In genomic region chr2:136231228-136231627, GRCm38 (mm10) we compare ENCODE assay signal across 26 mouse cellular contexts.
"Had no signal": no experiment of that assay in that cellular context is flagged by ENCODE, and none has a peak within 500 bp of the region (broad histone marks: within the 10 kb centered on the region; RNA-seq: fewer than 3 reads in every experiment).

No protein-coding gene starts in this region.

- H3K4me1 ChIP-seq: forebrain, embryonic 15.5 days; heart, embryonic 13.5 days; heart, embryonic 15.5 days; hindbrain, embryonic 12.5 days; limb, embryonic 13.5 days; limb, embryonic 15.5 days; liver, embryonic 12.5 days had no signal

- ATAC-seq: forebrain, embryonic 15.5 days; forebrain, postnatal 0 days; hindbrain, postnatal 0 days; intestine, embryonic 16.5 days; liver, embryonic 12.5 days had no signal

- H3K4me2 ChIP-seq: forebrain, embryonic 15.5 days; heart, embryonic 11.5 days; heart, embryonic 13.5 days; heart, embryonic 15.5 days; hindbrain, embryonic 12.5 days; limb, embryonic 13.5 days; limb, embryonic 15.5 days; liver, embryonic 12.5 days had no signal

- DNase-seq: forebrain, postnatal 0 days; gastrocnemius, postnatal 14 days; gastrocnemius, postnatal 36 days; heart, adult 11 months; heart, adult 2 months; heart, postnatal 14 days; heart, postnatal 36 days; kidney, adult 11 months; kidney, adult 2 months; kidney, adult 9 months; kidney, postnatal 10 days; kidney, postnatal 36 days; layer of hippocampus, adult 9-11 months; layer of hippocampus, postnatal 36 days; left cerebral cortex, postnatal 4 days had no signal

- H3K4me3 ChIP-seq: forebrain, embryonic 15.5 days; heart, adult 2 months; heart, embryonic 13.5 days; heart, embryonic 15.5 days; hindbrain, embryonic 12.5 days; limb, embryonic 13.5 days; limb, embryonic 15.5 days; liver, embryonic 12.5 days had no signal

- H3K36me3 ChIP-seq: forebrain, embryonic 15.5 days; heart, embryonic 13.5 days; heart, embryonic 15.5 days; hindbrain, embryonic 12.5 days; limb, embryonic 13.5 days; limb, embryonic 15.5 days; liver, embryonic 12.5 days had no signal

- H3K27me3 ChIP-seq: forebrain, embryonic 15.5 days; heart, embryonic 13.5 days; heart, embryonic 15.5 days; hindbrain, embryonic 12.5 days; limb, embryonic 13.5 days; limb, embryonic 15.5 days; liver, embryonic 12.5 days had no signal

- H3K9me3 ChIP-seq: forebrain, embryonic 15.5 days; heart, embryonic 13.5 days; heart, embryonic 15.5 days; limb, embryonic 15.5 days had no signal

- H3K9ac ChIP-seq: forebrain, embryonic 15.5 days; forebrain, postnatal 0 days; heart, embryonic 13.5 days; heart, embryonic 15.5 days; hindbrain, embryonic 12.5 days; limb, embryonic 13.5 days; limb, embryonic 15.5 days; liver, embryonic 12.5 days; liver, embryonic 14.5 days had no signal

- H3K27ac ChIP-seq: forebrain, embryonic 15.5 days; heart, adult 2 months; heart, embryonic 13.5 days; heart, embryonic 15.5 days; hindbrain, embryonic 12.5 days; hindbrain, postnatal 0 days; limb, embryonic 13.5 days; limb, embryonic 15.5 days; liver, embryonic 12.5 days; liver, embryonic 14.5 days had no signal
